Mouse (Mus musculus) thymus, adult 2 months (tissue): ENCODE data around the gene Tanc1.

Experiments
- CTCF ChIP-seq: fragments of 200-500 bp; IDR thresholded peaks from 2 replicates; pipeline ENCODE4 v1.5.1; 2012; ENCODE audit warnings: mild to moderate bottlenecking, control low read depth, low read length, moderate library complexity, borderline replicate concordance; ENCODE audit not compliant: control insufficient read depth, poor library complexity, insufficient read depth; ENCODE audit errors: extremely low read depth
- POLR2A ChIP-seq: fragments of 200-500 bp; IDR thresholded peaks from 2 replicates; pipeline ENCODE4 v1.6.1; 2012; ENCODE audit warnings: mild to moderate bottlenecking, low read length, control low read depth, moderate library complexity; ENCODE audit not compliant: control insufficient read depth, poor library complexity, insufficient read depth; ENCODE audit errors: extremely low read depth

- TF ChIP-seq CTCF, result no peak
- TF ChIP-seq POLR2A, result no peak
These were observed 79.3 kb downstream of the Tanc1 start for GRCm38 (mm10) chr2:59691112-59691511.
